In genomic region chr7:19578436-19578835, GRCm38 (mm10) we compare ENCODE assay signal across 12 mouse cellular contexts. TPM values are rescaled to one million over a fixed set of nuclear protein-coding genes. Genes with fewer than 3 reads are reported as not detected.
DNase-seq lines count a peak whose midpoint lies in the region; ATAC-seq lines count a peak whose summit lies in the region.
"Had no signal": no experiment of that assay in that cellular context is flagged by ENCODE, and none has a peak within 500 bp of the region (broad histone marks: within the 10 kb centered on the region; RNA-seq: fewer than 3 reads in every experiment).

No protein-coding gene starts in this region.

- H3K4me1 ChIP-seq in heart, embryonic 16.5 days (ENCODE audit: control insufficient read depth, insufficient read depth, low read length), result peaks cover 15% of the 10 kb centered on the region
- H3K4me1 ChIP-seq in heart, embryonic 10.5 days, result peaks cover 21% of the 10 kb centered on the region
- peaks cover 6% of the 10 kb centered on the region for H3K4me1 ChIP-seq in midbrain, embryonic 11.5 days (ENCODE audit: control insufficient read depth, insufficient read depth, low read length)
- peaks cover 18% of the 10 kb centered on the region for H3K4me1 ChIP-seq in midbrain, embryonic 13.5 days (replicated peaks)
- H3K4me1 ChIP-seq in embryonic facial prominence, embryonic 15.5 days, result peaks cover 33% of the 10 kb centered on the region
- peaks cover 20% of the 10 kb centered on the region for H3K4me1 ChIP-seq in stomach, embryonic 16.5 days (ENCODE audit: control insufficient read depth, insufficient read depth, low read length)

- H3K9ac ChIP-seq in heart, embryonic 16.5 days (ENCODE audit: low read length), result no peak overlapping the region
- no peak overlapping the region for H3K9ac ChIP-seq in midbrain, embryonic 11.5 days (ENCODE audit: low read length)
- no peak overlapping the region for H3K9ac ChIP-seq in midbrain, embryonic 13.5 days (replicated peaks)
- no peak overlapping the region for H3K9ac ChIP-seq in embryonic facial prominence, embryonic 15.5 days
- H3K9ac ChIP-seq in stomach, embryonic 16.5 days (ENCODE audit: low read length), result peak overlapping the region; percentile 73; the same call in 1 of the 2 replicates

- H3K9me3 ChIP-seq in heart, embryonic 16.5 days (replicated peaks; ENCODE audit: control insufficient read depth, low read length), result no peaks in the 10 kb centered on the region
- no peaks in the 10 kb centered on the region for H3K9me3 ChIP-seq in heart, embryonic 10.5 days
- no peaks in the 10 kb centered on the region for H3K9me3 ChIP-seq in midbrain, embryonic 11.5 days (ENCODE audit: control insufficient read depth, low read length)
- no peaks in the 10 kb centered on the region for H3K9me3 ChIP-seq in midbrain, embryonic 13.5 days
- H3K9me3 ChIP-seq in embryonic facial prominence, embryonic 15.5 days (replicated peaks), result no peaks in the 10 kb centered on the region
- no peaks in the 10 kb centered on the region for H3K9me3 ChIP-seq in stomach, embryonic 16.5 days (replicated peaks; ENCODE audit: control insufficient read depth, low read length)

- no peak overlapping the region for H3K4me2 ChIP-seq in heart, embryonic 16.5 days (ENCODE audit: low read depth, low read length)
- H3K4me2 ChIP-seq in midbrain, embryonic 11.5 days, result no peak overlapping the region
- H3K4me2 ChIP-seq in midbrain, embryonic 13.5 days (replicated peaks), result no peak overlapping the region
- peak overlapping the region; percentile 73; the same call in 1 of the 2 replicates for H3K4me2 ChIP-seq in embryonic facial prominence, embryonic 15.5 days (replicated peaks)
- H3K4me2 ChIP-seq in stomach, embryonic 16.5 days (ENCODE audit: low read depth, low read length), result peak overlapping the region; percentile 81

- no peak overlapping the region for H3K27ac ChIP-seq in heart, embryonic 16.5 days (ENCODE audit: low read length)
- H3K27ac ChIP-seq in heart, embryonic 10.5 days, result no peak overlapping the region
- H3K27ac ChIP-seq in midbrain, embryonic 11.5 days (ENCODE audit: low read depth, low read length), result no peak overlapping the region
- H3K27ac ChIP-seq in midbrain, embryonic 13.5 days, result no peak overlapping the region
- no peak overlapping the region for H3K27ac ChIP-seq in embryonic facial prominence, embryonic 15.5 days (replicated peaks)
- H3K27ac ChIP-seq in stomach, embryonic 16.5 days (ENCODE audit: low read length), result peak overlapping the region; percentile 7; the same call in 1 of the 2 replicates

- no peak overlapping the region for H3K4me3 ChIP-seq in heart, embryonic 16.5 days (ENCODE audit: low read length)
- no peak overlapping the region for H3K4me3 ChIP-seq in heart, embryonic 10.5 days
- no peak overlapping the region for H3K4me3 ChIP-seq in midbrain, embryonic 11.5 days (ENCODE audit: low read depth, low read length)
- H3K4me3 ChIP-seq in midbrain, embryonic 13.5 days (replicated peaks), result no peak overlapping the region
- H3K4me3 ChIP-seq in embryonic facial prominence, embryonic 15.5 days (replicated peaks), result 0 out of 2 replicates have a peak overlapping the region, but pooled peaks have one; percentile 39
- H3K4me3 ChIP-seq in stomach, embryonic 16.5 days (replicated peaks; ENCODE audit: low read length), result peak overlapping the region; percentile 51

- peaks cover 19% of the 10 kb centered on the region for H3K36me3 ChIP-seq in heart, embryonic 16.5 days (ENCODE audit: control insufficient read depth, insufficient read depth)
- H3K36me3 ChIP-seq in heart, embryonic 10.5 days, result peaks cover 40% of the 10 kb centered on the region
- H3K36me3 ChIP-seq in midbrain, embryonic 11.5 days (ENCODE audit: control insufficient read depth, insufficient read depth, low read length), result peaks cover 4% of the 10 kb centered on the region
- peaks cover 38% of the 10 kb centered on the region for H3K36me3 ChIP-seq in midbrain, embryonic 13.5 days
- peaks cover 31% of the 10 kb centered on the region for H3K36me3 ChIP-seq in embryonic facial prominence, embryonic 15.5 days
- peaks cover 8% of the 10 kb centered on the region for H3K36me3 ChIP-seq in stomach, embryonic 16.5 days (ENCODE audit: control insufficient read depth, insufficient read depth, low read length)

- ATAC-seq in heart, embryonic 16.5 days (replicated peaks; ENCODE audit: extremely low read depth, insufficient read depth, low FRiP score), result 0 out of 2 replicates have a peak, but pooled peaks have one; percentile 4
- no peak for ATAC-seq in midbrain, embryonic 11.5 days (ENCODE audit: low FRiP score)
- no peak for ATAC-seq in midbrain, embryonic 13.5 days
- ATAC-seq in embryonic facial prominence, embryonic 15.5 days (ENCODE audit: insufficient number of reproducible peaks, low FRiP score, low TSS enrichment, low read depth), result no peak
- no peak for ATAC-seq in stomach, embryonic 16.5 days (ENCODE audit: insufficient read depth, low FRiP score)

- H3K27me3 ChIP-seq in heart, embryonic 16.5 days (ENCODE audit: control insufficient read depth, insufficient read depth, low read length), result peaks cover 24% of the 10 kb centered on the region
- H3K27me3 ChIP-seq in heart, embryonic 10.5 days (ENCODE audit: insufficient read depth, poor library complexity, severe bottlenecking), result peaks cover 61% of the 10 kb centered on the region
- peaks cover 45% of the 10 kb centered on the region for H3K27me3 ChIP-seq in midbrain, embryonic 11.5 days (ENCODE audit: control insufficient read depth, insufficient read depth, low read length)
- peaks cover 59% of the 10 kb centered on the region for H3K27me3 ChIP-seq in midbrain, embryonic 13.5 days
- H3K27me3 ChIP-seq in embryonic facial prominence, embryonic 15.5 days, result peaks cover 33% of the 10 kb centered on the region
- H3K27me3 ChIP-seq in stomach, embryonic 16.5 days (ENCODE audit: control insufficient read depth, insufficient read depth, low read length), result peaks cover 18% of the 10 kb centered on the region

- WGBS in heart, embryonic 16.5 days, result 60% methylated on average over 4 of the region's 4 CpGs
- 50% methylated on average over 4 of the region's 4 CpGs for WGBS in heart, embryonic 10.5 days
- WGBS in midbrain, embryonic 11.5 days, result 67% methylated on average over 4 of the region's 4 CpGs
- WGBS in midbrain, embryonic 13.5 days, result 69% methylated on average over 4 of the region's 4 CpGs
- 47% methylated on average over 4 of the region's 4 CpGs for WGBS in embryonic facial prominence, embryonic 15.5 days
- 57% methylated on average over 4 of the region's 4 CpGs for WGBS in stomach, embryonic 16.5 days

- intact Hi-C loops in heart, postnatal 14 days (cut with DNase I), result no loop called here

- no peak for DNase-seq in heart, embryonic 10.5 days (ENCODE audit: low spot score)
- DNase-seq in midbrain, embryonic 11.5 days (ENCODE audit: low spot score, missing footprints), result peak; percentile 68
- DNase-seq in right cerebral cortex, adult 18-20 months, result no peak
- no peak for DNase-seq in heart, postnatal 14 days
- DNase-seq: heart, postnatal 36 days; kidney, adult 2 months; midbrain, embryonic 14.5 days; right cerebral cortex, postnatal 14 days had no signal

RNA-seq across cellular contexts. Expression of gene Gemin7, which starts 1.0 kb away (rescaled TPM):
- 125 and 127 TPM in 2 replicates for polyA plus RNA-seq in heart, embryonic 16.5 days (2015; fragmentation: Nextera tagmentation; extraction: Ambion mirVana)
- polyA plus RNA-seq in heart, embryonic 10.5 days (2016; fragmentation: Nextera tagmentation; extraction: Ambion mirVana), result 149 and 182 TPM in 2 replicates
- 152 and 161 TPM in 2 replicates for polyA plus RNA-seq in midbrain, embryonic 11.5 days (2014; fragmentation: Nextera tagmentation; extraction: Ambion mirVana)
- 134 and 138 TPM in 2 replicates for polyA plus RNA-seq in midbrain, embryonic 13.5 days (2015; fragmentation: Nextera tagmentation; extraction: Ambion mirVana)
- 149 and 162 TPM in 2 replicates for polyA plus RNA-seq in embryonic facial prominence, embryonic 15.5 days (2015; fragmentation: Nextera tagmentation; extraction: Ambion mirVana)
- 141 and 153 TPM in 2 replicates for polyA plus RNA-seq in stomach, embryonic 16.5 days (2015; fragmentation: Nextera tagmentation; extraction: Ambion mirVana)
- total RNA-seq in heart, postnatal 14 days (2021), result 10 to 100 TPM; 45.6 to 49.8 TPM

RNA-seq across cellular contexts. Expression of gene Zfp296, which starts 1.3 kb away (rescaled TPM):
- 0.24 and 0.66 TPM in 2 replicates for polyA plus RNA-seq in heart, embryonic 16.5 days (2015; fragmentation: Nextera tagmentation; extraction: Ambion mirVana)
- 0.41 and 0.69 TPM in 2 replicates for polyA plus RNA-seq in heart, embryonic 10.5 days (2016; fragmentation: Nextera tagmentation; extraction: Ambion mirVana)
- 0.10 and 0.20 TPM in 2 replicates for polyA plus RNA-seq in midbrain, embryonic 11.5 days (2014; fragmentation: Nextera tagmentation; extraction: Ambion mirVana)
- polyA plus RNA-seq in midbrain, embryonic 13.5 days (2015; fragmentation: Nextera tagmentation; extraction: Ambion mirVana), result 0.26 and 0.31 TPM in 2 replicates
- polyA plus RNA-seq in embryonic facial prominence, embryonic 15.5 days (2015; fragmentation: Nextera tagmentation; extraction: Ambion mirVana), result 1.5 and 2.2 TPM in 2 replicates
- 2.8 and 3.7 TPM in 2 replicates for polyA plus RNA-seq in stomach, embryonic 16.5 days (2015; fragmentation: Nextera tagmentation; extraction: Ambion mirVana)
- under 1 TPM; 0.20 to 0.36 TPM for total RNA-seq in heart, postnatal 14 days (2021)

RNA-seq across cellular contexts. Expression of gene Ppp1r37, which starts 15.6 kb away (rescaled TPM):
- 18.2 and 21.1 TPM in 2 replicates for polyA plus RNA-seq in heart, embryonic 16.5 days (2015; fragmentation: Nextera tagmentation; extraction: Ambion mirVana)
- polyA plus RNA-seq in heart, embryonic 10.5 days (2016; fragmentation: Nextera tagmentation; extraction: Ambion mirVana), result 17.9 and 30.0 TPM in 2 replicates
- polyA plus RNA-seq in midbrain, embryonic 11.5 days (2014; fragmentation: Nextera tagmentation; extraction: Ambion mirVana), result 2.8 and 3.0 TPM in 2 replicates
- 25.7 and 37.0 TPM in 2 replicates for polyA plus RNA-seq in midbrain, embryonic 13.5 days (2015; fragmentation: Nextera tagmentation; extraction: Ambion mirVana)
- 31.4 and 36.0 TPM in 2 replicates for polyA plus RNA-seq in embryonic facial prominence, embryonic 15.5 days (2015; fragmentation: Nextera tagmentation; extraction: Ambion mirVana)
- 19.1 and 20.4 TPM in 2 replicates for polyA plus RNA-seq in stomach, embryonic 16.5 days (2015; fragmentation: Nextera tagmentation; extraction: Ambion mirVana)
- total RNA-seq in heart, postnatal 14 days (2021), result 10 to 100 TPM; 41.3 to 41.5 TPM

RNA-seq across cellular contexts. Expression of gene Clasrp, which starts 25.9 kb away (rescaled TPM):
- 31.9 and 35.1 TPM in 2 replicates for polyA plus RNA-seq in heart, embryonic 16.5 days (2015; fragmentation: Nextera tagmentation; extraction: Ambion mirVana)
- polyA plus RNA-seq in heart, embryonic 10.5 days (2016; fragmentation: Nextera tagmentation; extraction: Ambion mirVana), result 38.7 and 47.6 TPM in 2 replicates
- polyA plus RNA-seq in midbrain, embryonic 11.5 days (2014; fragmentation: Nextera tagmentation; extraction: Ambion mirVana), result 44.6 and 46.1 TPM in 2 replicates
- 54.0 and 65.0 TPM in 2 replicates for polyA plus RNA-seq in midbrain, embryonic 13.5 days (2015; fragmentation: Nextera tagmentation; extraction: Ambion mirVana)
- polyA plus RNA-seq in embryonic facial prominence, embryonic 15.5 days (2015; fragmentation: Nextera tagmentation; extraction: Ambion mirVana), result 58.3 and 66.1 TPM in 2 replicates
- polyA plus RNA-seq in stomach, embryonic 16.5 days (2015; fragmentation: Nextera tagmentation; extraction: Ambion mirVana), result 28.6 and 35.2 TPM in 2 replicates
- 10 to 100 TPM; 21.5 to 22.6 TPM for total RNA-seq in heart, postnatal 14 days (2021)

RNA-seq across cellular contexts. Expression of gene Relb, which starts 50.8 kb away (rescaled TPM):
- polyA plus RNA-seq in heart, embryonic 16.5 days (2015; fragmentation: Nextera tagmentation; extraction: Ambion mirVana), result 8.3 and 12.4 TPM in 2 replicates
- 3.3 and 3.8 TPM in 2 replicates for polyA plus RNA-seq in heart, embryonic 10.5 days (2016; fragmentation: Nextera tagmentation; extraction: Ambion mirVana)
- polyA plus RNA-seq in midbrain, embryonic 11.5 days (2014; fragmentation: Nextera tagmentation; extraction: Ambion mirVana), result 3.7 and 4.3 TPM in 2 replicates
- polyA plus RNA-seq in midbrain, embryonic 13.5 days (2015; fragmentation: Nextera tagmentation; extraction: Ambion mirVana), result 3.8 and 4.1 TPM in 2 replicates
- polyA plus RNA-seq in embryonic facial prominence, embryonic 15.5 days (2015; fragmentation: Nextera tagmentation; extraction: Ambion mirVana), result 14.0 and 15.8 TPM in 2 replicates
- 9.0 and 11.3 TPM in 2 replicates for polyA plus RNA-seq in stomach, embryonic 16.5 days (2015; fragmentation: Nextera tagmentation; extraction: Ambion mirVana)
- 1 to 10 TPM; 6.3 to 9.6 TPM for total RNA-seq in heart, postnatal 14 days (2021)

Comparison
In these comparisons a context has a peak if more than half of its experiments do, and no peak if none do; other contexts are left out.
1. H3K4me2 ChIP-seq: peak in embryonic facial prominence, embryonic 15.5 days (single experiment) and stomach, embryonic 16.5 days (single experiment); none in heart, embryonic 16.5 days (single experiment), midbrain, embryonic 11.5 days (single experiment) and midbrain, embryonic 13.5 days (single experiment).
2. H3K4me3 ChIP-seq: peak in embryonic facial prominence, embryonic 15.5 days (single experiment) and stomach, embryonic 16.5 days (single experiment); none in heart, embryonic 16.5 days (single experiment), heart, embryonic 10.5 days (single experiment), midbrain, embryonic 11.5 days (single experiment) and midbrain, embryonic 13.5 days (single experiment).